Mouse (Mus musculus): ENCODE measurements at regions not wholly inside any gene's neighbourhood (a gene's known extent, or its start where the extent isn't known, plus 50 kb on each side); places are given as distances from the start of the nearest gene placed in this dataset.
A peak's percentile ranks its signal among the peaks of the same experiment; 100 is the strongest.

DNA sequence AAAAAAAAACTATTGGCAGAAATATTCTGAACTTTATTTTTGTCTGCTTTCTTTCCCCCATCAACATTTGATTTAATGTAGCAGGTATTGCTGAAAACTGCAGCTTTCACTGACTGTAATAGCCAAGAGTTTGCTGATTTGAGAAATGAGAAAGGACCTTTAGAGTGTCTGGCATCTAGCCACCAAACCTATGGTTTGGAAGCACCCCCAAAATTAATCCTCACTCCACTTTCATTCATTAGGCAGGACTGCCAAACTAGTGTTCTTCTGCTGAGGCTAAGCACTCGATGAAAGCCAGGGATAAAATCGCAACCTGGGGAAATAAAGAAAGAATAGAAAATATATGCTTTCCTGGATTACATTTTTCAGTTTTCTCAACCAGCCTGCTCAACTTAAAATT is 320.4 kb downstream of the Atp6ap1l start:
- DNase-seq: no peak

DNA sequence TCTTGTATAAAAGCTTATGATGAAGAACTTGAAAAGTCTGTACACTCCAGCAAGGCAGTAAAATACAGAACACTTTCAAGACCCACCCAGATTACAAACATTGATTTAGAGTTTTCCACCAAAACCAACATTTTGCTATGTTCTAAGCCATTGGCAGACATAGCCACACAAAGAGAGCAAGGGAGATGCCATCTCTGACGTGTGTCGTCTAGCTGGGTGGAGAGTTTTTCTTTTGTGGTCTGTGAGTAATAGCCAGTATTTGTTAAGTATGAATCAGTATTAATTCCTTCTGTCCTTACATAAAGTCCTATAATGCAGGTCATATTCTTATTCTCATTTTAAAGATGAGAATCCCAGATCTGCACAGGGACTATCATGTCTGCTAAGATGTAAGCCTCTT is 329.8 kb downstream of the Atp6ap1l start:
- no peak for DNase-seq

DNA sequence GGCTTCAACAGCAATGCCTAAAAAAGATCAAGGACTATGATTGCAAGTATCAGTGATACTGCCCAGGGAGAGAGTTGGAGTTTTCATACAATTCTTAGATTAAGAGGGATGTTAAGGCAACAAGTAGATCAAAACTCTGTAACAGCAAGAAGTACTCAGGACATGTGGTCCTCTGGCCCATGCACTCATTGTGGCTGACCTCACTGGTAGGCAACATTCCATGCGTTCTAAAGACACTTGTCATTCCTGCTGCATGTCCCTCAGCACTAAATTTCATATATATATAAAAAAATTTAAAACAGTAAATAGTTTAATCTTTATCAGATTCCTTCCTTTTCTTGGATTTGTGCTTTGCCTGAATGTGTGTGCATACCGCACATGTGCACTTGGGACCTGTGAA is 332.6 kb downstream of the Atp6ap1l start:
- DNase-seq: no peak

DNA sequence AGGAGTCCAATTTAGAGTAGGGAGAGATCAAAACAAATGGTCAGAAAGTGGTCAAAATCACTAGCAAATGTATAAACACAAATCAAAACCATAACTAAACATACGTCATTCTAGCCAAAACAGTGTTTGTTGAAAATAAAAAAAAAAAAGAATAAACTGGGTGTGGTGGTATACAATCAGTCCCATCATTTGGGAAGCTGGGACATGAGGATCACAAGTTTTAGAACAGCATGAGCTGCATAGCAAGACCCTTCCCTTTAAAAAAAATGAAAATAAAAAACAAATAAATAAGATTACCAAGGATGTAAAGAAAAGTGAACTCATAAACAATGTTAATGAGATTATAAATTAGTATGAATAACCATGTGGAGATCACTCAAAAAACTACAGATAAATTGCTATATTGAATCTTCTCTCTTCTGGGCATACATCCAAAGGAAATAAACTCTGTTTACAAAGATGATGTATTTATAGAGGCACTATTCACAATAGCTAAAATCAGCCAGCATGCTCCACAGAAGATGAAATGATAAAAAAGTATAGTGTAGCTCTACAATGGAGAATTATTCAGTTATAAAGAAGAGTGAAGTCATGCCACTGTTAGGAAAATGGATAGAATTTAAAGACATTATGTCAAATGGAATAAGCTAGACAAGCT is 341.8 kb downstream of the Atp6ap1l start:
- DNase-seq: no peak

DNA sequence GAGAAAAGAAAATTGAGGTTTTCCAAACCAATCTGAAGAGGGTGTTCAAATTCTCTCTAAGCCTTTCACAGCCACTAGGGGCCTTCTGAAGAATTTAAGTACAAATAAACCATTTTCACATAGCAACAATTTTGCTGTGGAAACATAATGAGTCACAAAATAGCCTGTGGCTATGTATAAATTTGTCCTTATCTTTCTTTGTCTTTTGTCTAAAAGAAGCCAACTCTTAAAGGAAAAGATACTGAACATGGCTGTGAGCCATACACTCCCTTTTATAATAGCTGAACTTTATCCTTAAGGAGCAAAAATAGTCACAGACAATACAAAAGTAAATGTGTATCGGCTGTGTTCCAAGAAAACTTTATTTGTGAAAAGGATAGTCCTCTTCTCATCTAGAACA is 345.1 kb downstream of the Atp6ap1l start:
- DNase-seq: no peak

DNA sequence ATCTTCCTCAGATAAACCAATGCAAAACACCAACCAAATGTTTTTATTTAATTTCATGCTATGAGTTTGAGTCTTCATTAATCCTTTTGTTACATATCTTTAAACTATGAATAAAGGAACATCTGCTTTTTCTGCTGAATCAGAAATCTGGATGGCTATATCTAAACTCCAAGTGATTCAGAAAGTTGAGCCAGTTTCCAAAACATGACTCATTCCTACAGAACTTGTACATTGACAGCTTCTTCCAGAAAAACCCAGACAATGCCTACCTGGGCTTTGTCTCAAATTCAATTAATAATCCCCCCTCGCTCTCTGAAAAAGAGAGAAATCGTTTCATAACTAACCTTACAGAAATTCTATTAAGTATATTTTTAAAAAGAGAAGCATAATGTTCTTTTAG is 345.7 kb downstream of the Atp6ap1l start:
- DNase-seq: no peak

DNA sequence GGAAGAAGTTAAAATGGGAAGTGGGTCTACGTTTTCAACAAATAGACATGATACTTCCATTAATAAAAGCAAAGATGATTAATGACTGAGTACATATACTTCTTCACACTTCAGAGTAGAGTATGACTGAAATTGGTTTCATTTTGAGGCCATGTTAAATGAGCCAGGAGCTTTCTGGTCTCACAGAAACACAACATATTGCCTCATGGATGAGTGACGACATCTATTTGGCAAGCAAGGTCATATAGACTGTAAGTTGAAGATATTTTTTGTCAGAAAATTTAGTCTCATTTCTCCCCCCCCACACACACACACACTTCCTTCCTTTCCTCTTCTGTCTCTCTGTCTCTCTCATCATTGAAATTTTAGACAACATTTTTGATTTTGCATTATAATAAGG is 354.0 kb downstream of the Atp6ap1l start:
- DNase-seq: no peak

DNA sequence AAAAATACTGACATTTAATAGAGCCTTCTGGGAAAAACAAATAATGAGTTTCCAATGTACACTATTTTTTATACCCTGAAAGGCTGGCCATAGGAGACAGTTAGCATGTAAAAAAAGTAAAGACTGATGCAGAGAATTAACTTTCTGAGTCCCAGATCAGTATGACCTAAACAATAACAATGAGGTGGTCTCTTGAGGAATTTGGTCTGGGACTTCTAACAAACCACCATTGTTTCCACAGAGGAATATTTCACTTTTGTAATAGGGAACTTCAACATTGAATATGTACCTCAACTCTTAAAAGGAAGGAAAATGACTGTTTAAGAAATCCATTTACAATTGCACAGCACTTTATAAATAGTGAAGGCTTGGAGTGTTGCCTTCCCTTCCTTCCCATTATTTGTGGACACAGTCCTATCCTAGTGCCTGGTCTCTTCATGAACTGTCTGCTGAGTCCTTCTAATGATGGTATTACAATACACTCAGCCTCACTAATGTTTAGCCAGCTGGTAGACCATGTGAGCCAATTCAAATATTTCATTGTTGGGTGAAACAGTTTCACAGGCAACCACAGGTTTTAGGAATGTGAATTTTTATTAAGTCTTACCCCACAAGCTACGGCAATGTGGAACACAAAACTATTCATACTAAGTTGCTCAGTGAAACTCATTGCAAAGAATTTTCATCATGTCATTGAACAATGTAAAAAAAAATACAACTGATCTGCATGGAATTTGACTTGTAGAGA is 358.7 kb downstream of the Atp6ap1l start:
- DNase-seq: no peak

DNA sequence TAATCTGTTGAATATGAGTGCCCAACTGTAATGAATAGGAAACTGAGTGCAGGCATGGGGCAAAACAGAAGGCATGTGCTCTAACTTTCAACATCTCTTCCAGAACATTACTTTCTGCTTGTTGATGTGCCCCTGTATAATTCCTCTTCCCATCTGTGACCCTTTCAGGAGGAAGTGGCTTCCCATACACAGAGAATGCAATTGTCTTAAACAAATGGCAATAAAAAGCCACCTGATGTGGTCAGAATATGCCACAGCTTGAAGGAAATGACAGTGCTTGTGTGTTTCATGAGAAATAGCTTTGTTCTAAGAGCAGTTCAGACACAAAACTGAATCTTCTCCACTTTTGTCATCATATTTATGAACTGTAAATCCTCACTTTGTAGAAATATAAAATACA is 359.3 kb downstream of the Atp6ap1l start:
- DNase-seq: no peak

DNA sequence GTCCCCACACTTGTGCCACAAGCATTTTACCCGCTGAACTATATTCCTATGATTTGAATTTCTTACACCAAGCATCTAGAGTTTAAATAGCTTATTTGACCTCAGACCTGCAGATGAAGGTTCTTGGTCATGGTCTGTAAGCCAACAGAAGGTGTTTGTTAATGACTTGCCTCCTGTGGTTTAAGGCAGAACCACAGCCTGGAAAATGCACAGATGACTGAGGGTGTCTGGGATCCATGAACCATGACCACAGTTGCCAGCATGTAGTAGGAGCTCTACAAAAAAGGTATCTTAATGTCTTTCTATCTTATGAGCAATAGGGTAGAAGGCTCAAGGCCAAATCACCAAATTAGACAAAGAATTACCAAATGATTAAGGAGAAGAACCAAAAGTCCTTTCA is 367.6 kb downstream of the Atp6ap1l start:
- no peak for DNase-seq

DNA sequence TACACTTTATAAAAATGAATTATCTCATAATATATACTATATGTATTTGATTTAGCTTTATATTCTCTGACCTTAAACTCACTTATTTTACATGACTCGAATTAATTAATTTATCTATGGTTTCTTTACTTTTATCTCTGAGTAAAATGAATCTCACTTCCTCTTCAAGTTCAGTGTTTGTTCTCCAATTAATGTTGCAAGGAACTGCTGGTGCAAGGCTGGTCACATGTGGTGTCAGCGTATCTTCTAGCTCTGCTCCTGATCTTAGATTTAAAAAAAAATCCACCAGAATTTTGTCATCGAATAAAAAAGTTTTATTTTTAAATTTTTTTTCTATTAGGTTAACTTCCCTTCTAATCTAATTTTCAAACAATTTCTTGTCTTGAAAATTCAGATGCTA is 378.2 kb downstream of the Atp6ap1l start:
- no peak for DNase-seq

DNA sequence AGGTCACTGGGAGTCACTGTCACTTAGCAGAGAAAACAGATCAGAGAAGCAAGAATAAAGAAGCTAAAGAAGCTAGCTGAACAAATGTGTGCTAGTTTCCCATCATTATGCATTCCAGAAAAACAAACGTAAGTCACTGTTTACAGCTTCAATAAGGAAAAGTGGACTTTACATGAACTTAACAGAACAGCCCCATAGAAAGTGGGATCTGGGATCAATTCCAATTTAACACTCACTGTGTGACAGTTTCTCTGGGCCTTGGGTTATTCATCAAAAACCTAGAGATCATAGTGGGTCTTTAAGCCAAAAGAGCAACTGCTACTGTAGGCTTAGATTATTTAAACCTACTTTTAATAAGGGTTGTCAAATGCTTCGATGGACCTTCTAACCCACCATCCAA is 379.4 kb downstream of the Atp6ap1l start:
- DNase-seq: no peak

DNA sequence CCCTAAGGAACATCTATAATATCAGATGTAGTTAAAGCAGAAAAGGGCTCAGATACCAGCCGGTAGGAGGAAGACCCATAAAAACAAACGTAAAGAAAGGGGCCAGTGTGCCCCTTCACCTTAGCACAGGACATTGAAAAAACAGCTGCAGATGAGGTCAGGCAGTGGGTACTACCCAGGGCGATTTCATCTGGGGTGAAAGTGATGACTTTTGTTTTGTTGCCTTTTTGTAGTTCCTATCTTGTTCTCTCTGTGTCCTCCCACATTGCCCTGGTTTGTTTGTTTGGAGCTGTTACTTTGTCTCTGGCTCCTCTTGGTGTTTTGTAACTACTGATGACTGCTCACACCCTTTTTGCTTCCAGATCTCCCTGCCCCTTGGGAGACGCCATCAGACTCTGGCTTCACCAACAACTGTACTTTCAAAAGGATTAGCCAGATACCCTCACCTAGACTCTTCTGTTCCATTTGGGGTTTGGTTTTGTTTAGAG is 383.4 kb downstream of the Atp6ap1l start:
- DNase-seq: no peak

DNA sequence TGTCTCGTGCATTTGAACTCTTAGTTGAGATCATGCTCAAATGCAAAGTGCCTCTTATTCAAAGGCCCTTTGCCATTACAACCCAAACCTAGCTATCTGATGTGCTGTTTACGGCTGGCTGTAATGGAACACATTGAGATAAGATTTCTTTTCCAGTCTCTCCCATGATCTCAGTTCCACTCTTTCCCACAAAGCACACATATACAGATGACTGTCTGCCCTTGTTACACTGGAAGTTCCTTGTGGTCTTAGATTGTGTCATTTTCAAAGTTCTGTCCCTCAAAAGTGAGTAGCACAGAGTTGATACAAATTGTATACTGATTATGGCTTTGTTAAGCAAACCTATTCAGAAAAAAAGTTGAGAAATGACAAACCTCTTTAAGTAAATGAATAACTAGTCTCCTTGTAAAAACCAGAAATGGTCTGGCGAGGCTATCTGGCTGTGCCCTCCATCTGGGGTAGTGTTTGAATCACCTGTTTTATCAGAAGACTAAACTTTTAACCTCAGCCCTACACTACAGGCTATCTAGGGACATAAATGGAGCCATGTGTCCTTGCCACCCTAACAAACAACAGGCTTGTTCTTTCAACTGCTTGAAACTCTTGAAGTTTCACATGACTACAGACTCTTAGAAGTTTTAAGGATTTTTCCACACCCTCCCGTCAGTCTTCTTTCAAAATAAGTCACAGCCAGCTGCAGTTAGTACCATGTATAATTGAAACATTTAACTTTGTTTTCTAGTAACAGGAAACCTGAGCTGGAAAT is 384.0 kb downstream of the Atp6ap1l start:
- DNase-seq: no peak

DNA sequence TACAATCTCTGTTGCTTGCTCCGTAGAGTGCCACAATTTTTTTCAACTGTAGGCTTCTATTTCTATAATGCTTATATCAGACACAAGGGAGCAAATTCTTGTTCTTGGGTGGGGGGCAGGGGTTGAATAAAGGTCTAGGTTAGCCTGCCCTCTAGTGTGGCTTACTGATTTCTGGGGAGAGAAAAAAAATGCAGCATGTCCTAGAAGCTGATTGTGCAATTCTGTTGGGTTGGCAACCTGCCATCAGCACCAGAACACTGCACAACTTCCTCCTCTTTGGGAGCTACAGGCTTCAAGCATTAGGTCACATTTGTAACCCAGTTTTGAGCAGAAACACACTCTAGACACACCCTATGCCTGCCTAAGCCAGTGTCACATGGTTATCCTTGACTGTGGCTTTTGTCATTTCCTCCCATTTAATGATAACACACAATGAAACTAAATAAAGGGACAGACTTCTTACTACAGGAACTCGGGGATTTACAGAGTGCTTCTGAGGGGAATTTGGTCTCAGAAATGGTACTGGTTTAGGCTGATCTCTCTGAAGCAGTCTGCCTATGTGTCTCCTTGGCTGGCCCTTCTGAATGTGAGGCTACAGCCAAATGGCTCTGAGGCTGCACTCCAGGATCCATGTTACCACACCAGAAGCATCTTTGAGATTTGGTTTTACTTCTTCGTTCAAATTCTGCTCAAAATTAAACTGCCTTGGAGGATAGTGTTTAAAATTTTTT is 389.2 kb downstream of the Atp6ap1l start:
- peak; percentile 89 to 91 for DNase-seq

DNA sequence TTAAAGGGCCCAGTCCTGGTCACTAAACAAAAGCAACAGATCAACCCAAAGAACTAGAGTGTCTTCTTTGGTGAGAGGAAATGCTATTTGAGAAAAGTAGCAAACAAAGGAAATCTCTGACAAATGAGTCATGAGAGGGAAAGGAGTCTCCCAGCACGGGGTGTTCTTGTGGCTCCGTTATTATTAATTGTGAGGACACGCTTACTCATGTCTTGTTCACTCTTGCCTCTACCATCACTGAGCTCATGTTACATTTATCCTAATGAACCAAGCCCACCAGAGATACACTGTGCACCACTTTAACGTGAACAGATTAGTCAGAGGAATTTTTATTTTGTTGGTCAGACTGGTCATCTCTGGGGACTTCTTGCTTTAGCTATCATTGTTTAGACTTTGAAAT is 391.3 kb downstream of the Atp6ap1l start:
- peak in 1 of 2 experiments; percentile 4 for DNase-seq

DNA sequence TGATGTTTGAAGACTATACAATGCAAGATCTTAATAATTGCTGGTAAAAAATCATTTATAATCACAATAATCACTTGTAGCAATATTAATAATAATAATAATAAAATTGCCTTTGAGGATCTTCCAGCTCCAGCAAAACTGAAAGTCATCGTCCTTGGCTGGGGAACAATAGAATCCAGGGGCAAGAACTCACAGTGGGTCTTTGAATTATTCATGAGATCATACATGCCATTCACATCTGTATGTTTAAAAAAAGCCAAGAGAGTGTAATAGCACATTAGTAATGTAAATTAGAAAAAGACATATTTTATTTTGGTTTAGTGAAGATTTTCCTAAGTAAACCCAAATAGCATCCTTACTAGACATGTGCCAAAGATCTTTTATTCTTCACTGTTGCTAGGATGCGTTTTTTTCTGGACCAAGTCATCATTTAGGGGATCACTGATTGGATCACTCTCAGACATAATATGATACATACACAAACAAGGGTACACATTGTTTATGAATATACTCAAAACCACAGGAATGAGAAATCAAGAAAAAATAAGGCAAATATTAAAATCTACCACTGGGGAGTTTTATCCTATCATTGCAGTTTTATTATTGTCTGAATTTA is 392.3 kb downstream of the Atp6ap1l start:
- no peak for DNase-seq

DNA sequence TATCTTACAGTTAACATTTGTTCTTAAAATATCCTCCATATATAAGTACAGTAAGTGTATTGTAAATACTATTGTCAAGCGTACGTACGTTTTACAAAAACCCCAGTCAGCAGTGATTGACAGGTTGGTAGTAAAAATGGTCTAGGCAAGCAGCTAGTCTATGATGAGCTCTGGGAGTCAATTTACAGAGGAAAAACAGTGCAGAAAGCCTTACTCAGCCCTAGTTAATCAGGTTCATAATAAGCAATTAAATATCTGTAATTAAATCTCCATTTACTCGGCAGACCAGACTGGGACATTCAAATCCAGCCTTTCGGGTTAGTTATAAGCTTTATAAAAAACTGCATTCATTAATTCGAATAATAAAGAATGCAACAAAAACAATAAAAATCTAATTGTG is 394.7 kb downstream of the Atp6ap1l start:
- DNase-seq: no peak

DNA sequence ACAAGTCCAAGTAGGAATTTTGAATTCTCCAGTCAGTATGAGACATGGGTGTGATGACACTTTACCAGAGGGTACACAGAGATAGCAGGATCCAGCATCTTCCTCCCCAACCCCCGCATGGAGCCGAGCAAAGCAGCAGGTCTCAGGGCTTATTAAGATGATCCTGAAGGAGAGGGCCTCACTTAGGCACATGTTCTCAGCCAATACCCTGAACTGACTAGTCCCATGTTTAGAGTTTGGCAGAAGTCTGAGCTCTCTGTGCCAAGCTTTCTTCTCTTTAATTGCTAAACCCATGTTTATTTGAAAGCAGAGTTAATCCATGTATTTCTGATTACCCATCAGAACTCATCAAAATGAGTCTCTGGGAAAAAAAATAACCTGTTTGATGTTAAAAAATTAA is 402.0 kb downstream of the Atp6ap1l start:
- no peak for DNase-seq

DNA sequence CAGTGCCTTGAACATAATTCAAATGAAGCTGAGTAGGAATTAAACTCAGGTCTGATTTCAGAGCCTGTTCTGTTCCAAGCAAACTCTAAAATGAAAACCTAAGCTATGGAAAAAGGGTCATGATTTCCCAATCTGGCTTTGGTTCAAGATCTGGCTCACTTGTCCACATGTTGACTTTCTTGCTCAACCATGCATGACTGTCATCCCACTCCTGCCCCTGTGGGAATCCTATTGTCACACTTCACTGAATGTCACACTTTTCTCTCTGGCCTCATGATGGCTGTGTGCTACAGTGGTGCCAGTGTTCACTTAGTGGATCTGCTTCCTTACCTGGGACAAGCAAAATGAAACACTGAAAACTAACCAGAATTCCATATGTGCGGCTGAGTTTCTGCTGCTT is 403.0 kb downstream of the Atp6ap1l start:
- DNase-seq: peak; percentile 4 to 18

DNA sequence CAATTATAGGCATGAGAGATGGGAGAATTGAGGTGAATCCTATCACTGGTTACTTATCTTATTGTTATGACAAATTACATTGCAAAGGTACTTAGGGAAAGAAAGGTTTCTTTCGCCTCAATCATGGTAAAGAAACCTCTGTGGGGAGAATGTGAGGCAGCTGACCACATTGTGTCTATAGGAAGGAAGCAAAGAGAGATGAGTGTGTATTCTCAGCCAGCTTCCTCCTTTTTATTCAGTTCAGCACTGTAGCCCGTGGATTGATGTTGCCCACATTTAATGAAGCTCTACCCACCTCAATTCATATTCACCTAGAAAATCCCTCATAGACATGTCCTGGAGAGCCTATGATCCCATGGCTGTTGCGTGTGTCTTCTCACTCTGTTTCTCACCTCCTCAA is 406.2 kb downstream of the Atp6ap1l start:
- DNase-seq: no peak

DNA sequence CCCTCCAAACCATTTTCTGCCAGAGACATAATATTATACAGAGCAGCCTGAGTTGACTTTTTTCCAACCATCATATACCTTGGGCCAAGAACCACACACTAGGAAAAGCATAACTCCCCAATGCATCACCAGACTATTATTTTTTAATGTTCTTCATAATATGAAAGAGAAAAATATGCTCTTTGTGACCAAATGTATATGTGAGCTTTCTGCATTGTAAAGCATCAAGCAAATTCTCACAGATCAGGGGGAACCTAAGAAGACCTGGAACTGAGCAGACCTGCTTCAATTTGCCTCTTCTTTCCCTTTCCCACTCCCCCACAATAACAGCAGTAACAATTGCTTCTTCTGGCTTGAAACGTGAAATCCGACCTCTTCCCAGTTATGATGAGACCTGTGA is 407.6 kb downstream of the Atp6ap1l start:
- DNase-seq: no peak
